Mouse (Mus musculus) embryonic fibroblast, embryonic 13.5 days (primary cell): ENCODE measurements around the gene Soga1.

Source experiments
- CTCF ChIP-seq: IDR thresholded peaks from 2 replicates; pipeline ENCODE4 v1.5.1; 2011; ENCODE audit warnings: mild to moderate bottlenecking, control low read depth, low read length, moderate library complexity, borderline replicate concordance; ENCODE audit not compliant: insufficient read depth
- POLR2A ChIP-seq: IDR thresholded peaks from 2 replicates; pipeline ENCODE4 v1.6.1; 2011; ENCODE audit warnings: low read depth, mild to moderate bottlenecking, control low read depth, low read length, moderate library complexity

DNA sequence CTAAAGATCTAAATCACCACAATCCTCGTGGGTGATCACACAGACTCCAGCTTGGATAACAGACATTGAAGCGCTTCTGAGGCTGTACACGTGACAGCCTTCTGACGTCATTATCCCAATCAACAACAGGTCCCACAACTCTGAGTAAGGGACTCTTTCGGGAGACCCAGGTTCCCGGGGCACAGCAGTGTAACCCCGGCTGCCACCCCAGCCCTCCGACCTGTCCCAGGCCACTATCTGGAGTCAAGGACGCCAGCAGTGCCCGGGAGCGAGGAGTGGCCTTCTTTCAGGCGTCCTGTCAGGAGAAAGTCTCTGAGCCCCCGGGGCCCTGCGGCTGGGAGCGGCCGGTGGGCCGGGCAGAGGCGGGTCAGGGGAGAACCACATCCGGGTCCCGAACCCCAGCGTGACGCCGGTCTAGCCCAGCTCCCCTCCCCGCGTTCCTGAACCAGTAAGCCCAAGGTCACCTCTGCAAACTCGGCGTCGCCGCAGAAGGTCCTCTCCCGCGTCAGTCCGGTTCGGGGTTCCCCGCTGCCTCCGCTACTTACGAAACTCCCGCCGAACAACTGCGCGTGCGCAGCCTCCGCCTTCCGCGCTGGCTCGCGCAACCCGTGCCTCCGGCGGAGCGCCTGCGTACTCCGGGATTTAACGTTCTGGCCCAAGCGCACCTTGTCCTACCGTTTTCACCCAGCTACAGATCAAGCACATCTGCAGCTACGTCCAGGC is 72.4 kb downstream of the Soga1 start, which contains the start of gene Dsn1:
- peak; percentile 94 for TF ChIP-seq POLR2A
- no peak for TF ChIP-seq CTCF
